Mouse (Mus musculus): ENCODE data around the gene Il23r. TPM values are rescaled to one million over a fixed set of nuclear protein-coding genes. Genes with fewer than 3 reads are reported as not detected.

Gene Il23r
- total and polyA plus RNA-seq, 2 experiments from 2014 or later: 0.05 TPM; not detected in 1

DNA sequence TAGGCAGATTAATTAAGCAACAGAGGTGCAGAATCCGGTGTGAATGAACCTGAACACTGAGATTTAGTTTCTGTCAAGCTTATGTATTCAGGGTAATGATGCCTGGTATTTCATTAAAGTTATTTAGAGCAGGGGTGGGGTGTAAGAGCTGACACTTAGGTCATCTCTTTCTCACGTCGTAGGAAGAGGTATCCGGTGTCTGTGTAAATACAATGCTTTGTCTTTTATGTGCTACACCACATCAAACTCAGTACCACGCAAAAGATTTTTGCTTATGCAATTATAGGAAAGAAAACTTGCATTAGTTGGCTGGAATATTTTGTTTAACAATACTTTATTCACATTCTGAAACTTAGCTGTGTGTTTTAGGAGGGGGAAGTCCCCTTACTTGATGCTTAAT lies 92.1 kb downstream of the Il23r start:
- no peaks in the 10 kb centered on the region for H3K27me3 ChIP-seq (ENCODE audit: insufficient read depth, low read length)
- TF ChIP-seq CTCF (IDR thresholded peaks at IDR 0.05; ENCODE audit: low read depth): no peak

DNA sequence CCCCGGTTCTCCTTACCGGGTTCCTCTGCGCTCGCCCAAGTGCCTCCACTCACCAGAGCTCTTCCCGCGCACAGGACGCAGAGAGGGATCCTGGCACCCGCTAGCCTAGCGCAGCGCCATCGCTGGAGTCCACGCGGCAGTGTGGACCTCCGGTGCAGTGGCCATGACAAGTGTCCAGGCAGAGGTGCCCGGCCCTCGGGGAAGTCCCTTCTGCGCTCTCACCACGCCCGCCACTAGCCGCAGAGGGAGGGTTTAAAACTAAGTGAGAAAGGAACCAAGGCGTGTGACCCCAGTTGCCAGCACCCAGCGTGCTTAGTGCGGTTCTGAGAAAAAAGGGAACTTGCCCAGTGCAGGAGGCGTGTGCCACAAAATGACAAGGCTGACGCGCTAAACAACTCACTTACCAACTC lies 115.7 kb downstream of the Il23r start, which contains the start of gene Il12rb2:
Gene Il12rb2 (minus strand): TSS at position 207 of the 410 bp plus-strand sequence.
- Histone ChIP-seq H3K4me1 (ENCODE audit: insufficient read depth) (no peaks in the 10 kb centered on the region), H3K9ac (no peak within 1 kb of the TSS)
- ATAC-seq: 0 out of 2 replicates have a peak, but pooled peaks have one; percentile 38

More for the DNA sequence above, 92.1 kb downstream of the Il23r start:
- Histone ChIP-seq H3K9me3 (ENCODE audit: low read length) (no peaks in the 10 kb centered on the region), H3K9ac (no peak overlapping the region), H3K27ac (ENCODE audit: low read depth, low read length) (no peak overlapping the region), H3K4me1 (ENCODE audit: insufficient read depth) (no peaks in the 10 kb centered on the region), H3K4me2 (ENCODE audit: low read depth) (no peak overlapping the region), H3K4me3 (ENCODE audit: low read depth, low read length) (no peak overlapping the region), H3K36me3 (ENCODE audit: insufficient read depth) (no peaks in the 10 kb centered on the region)
- WGBS: 80% methylated on average over 5 of the region's 5 CpGs
- DNase-seq (no peak), ATAC-seq (no peak)

More for the DNA sequence above, 115.7 kb downstream of the Il23r start, which contains the start of gene Il12rb2:
- TF ChIP-seq CTCF (IDR thresholded peaks at IDR 0.05; ENCODE audit: low read depth): no peak
- Histone ChIP-seq H3K27ac (ENCODE audit: low read depth, low read length) (no peak within 1 kb of the TSS), H3K36me3 (ENCODE audit: insufficient read depth) (no peaks in the 10 kb centered on the region), H3K4me3 (ENCODE audit: low read depth, low read length) (peak within 1 kb of the TSS; percentile 19; the same call in 1 of the 2 replicates), H3K27me3 (ENCODE audit: insufficient read depth, low read length) (peaks cover 5% of the 10 kb centered on the region; the same call in 1 of the 2 replicates), H3K9me3 (ENCODE audit: low read length) (no peaks in the 10 kb centered on the region), H3K4me2 (ENCODE audit: low read depth) (peak within 1 kb of the TSS; percentile 52)
- DNase-seq: no peak
- WGBS: 4% methylated on average over 26 of the region's 26 CpGs

Other genes starting within 250 kb of the Il23r start
- 0.05 and 0.08 TPM in 2 replicates for gene Il12rb2, start 115.7 kb downstream of the Il23r start, total RNA-seq (2014; rRNA removed)
- gene Il12rb2, start 115.7 kb downstream of the Il23r start, polyA plus RNA-seq (2015; fragmentation: Nextera tagmentation; extraction: Ambion mirVana): 0.08 TPM in 1 of 2 replicates, not detected in the other
- 1.4 and 2.0 TPM in 2 replicates for gene Tacstd2, start 43.9 kb upstream of the Il23r start, total RNA-seq (2014; rRNA removed)
- 1.6 and 2.0 TPM in 2 replicates for gene Tacstd2, start 43.9 kb upstream of the Il23r start, polyA plus RNA-seq (2015; fragmentation: Nextera tagmentation; extraction: Ambion mirVana)